Mouse (Mus musculus): ENCODE measurements at regions not wholly inside any gene's neighbourhood (a gene's known extent, or its start where the extent isn't known, plus 50 kb on each side); places are given as distances from the start of the nearest gene placed in this dataset.

DNA sequence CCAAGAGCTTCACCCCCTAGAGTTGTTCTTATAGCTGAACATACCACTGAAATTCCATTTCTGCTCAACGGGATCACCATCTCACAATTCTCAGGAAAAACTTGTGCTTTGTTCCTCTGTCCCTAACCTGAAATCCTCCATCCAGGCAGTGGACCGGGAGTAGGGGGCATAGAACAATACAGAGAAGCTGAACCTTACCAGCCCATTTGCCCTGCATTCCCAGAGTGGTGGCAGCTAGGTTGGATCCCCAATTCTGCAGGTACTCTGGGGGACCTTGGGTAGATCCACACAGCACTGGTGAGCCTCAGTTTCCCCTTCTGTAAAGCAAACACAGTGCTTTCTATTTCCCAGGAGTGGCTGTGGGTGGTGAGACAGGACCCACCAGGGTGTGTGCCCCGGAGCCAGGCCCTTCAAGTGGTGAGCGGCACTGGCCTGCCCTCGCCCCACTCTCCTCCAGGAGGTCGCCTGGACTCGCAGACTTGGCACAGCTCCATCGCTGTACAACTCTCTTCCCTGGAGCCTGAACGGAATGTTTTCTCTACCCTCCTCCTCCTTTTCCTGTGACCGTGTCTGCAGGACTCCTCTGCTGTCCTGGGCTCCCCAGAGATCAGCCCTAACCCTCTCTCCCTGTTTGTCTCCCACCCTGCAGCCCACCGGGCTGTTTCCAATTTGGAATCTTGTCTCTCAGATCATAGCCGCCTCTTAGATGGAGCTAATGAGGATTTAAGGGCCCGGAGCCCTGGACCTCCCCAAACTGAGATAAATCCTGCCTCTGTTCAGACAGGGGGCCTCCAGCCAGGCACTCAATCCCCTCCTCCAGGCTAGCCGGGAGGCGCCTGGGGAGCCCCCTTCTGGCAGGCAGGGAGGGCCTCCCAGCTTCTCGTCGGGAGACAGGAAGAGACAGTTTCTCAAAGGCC is 52.3 kb upstream of the Cux1 start:
- DNase-seq (ENCODE audit: low read depth, low spot score) = peak; percentile 14

DNA sequence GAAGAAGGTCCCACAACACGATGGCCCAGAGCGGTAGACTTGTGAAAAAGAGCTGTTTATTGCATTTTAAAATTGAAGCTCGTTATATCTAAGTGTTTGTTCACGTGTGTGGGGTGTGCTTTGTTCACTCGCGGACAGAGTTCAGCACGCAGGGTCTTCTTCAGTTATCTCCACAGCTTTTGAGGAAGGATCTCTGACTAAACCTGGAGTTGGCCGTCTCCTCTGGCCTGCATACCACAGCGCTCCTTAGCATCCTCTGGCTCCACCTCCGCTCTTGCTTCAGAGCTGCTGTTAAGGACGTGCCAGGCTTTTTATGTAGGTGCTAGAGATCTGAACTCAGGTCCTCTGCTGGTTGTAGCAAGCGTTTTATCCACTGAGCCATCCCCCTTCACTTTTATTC is 52.9 kb upstream of the Cux1 start:
- no peak for DNase-seq (ENCODE audit: low read depth, low spot score)

- DNase-seq (ENCODE audit: low read depth, low spot score) = no peak
Measured at GRCm38 (mm10) chr5:136621336-136622125, 54.2 kb upstream of the Cux1 start.

DNA sequence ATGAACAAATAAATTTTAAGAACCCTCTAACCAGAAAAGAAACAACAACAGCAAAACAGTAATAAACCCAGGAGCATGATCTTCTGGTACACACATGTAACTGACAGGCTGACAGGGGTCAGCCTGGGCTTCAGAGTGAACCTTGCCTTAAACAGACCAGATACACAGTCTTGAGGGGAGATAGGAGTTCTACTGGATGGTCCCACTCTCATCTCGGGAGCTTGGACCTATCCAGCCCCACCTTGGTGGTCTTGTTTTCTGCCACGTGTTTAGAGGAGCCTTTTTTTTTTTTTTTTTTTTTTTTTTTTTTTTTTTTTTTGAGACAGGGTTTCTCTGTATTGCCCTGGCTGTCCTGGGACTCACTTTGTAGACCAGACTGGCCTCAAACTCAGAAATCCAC is 54.9 kb upstream of the Cux1 start:
- DNase-seq (ENCODE audit: low read depth, low spot score) = no peak

GRCm38 (mm10) chr5:136622721-136623542 is 55.6 kb upstream of the Cux1 start:
- peak; percentile 89 for DNase-seq (ENCODE audit: low read depth, low spot score)

- no peak for DNase-seq (ENCODE audit: low read depth, low spot score)
Measured at GRCm38 (mm10) chr5:136623791-136624190, 56.5 kb upstream of the Cux1 start.

GRCm38 (mm10) chr5:136625176-136625991 is 58.1 kb upstream of the Cux1 start:
- DNase-seq (ENCODE audit: low read depth, low spot score) = no peak

DNA sequence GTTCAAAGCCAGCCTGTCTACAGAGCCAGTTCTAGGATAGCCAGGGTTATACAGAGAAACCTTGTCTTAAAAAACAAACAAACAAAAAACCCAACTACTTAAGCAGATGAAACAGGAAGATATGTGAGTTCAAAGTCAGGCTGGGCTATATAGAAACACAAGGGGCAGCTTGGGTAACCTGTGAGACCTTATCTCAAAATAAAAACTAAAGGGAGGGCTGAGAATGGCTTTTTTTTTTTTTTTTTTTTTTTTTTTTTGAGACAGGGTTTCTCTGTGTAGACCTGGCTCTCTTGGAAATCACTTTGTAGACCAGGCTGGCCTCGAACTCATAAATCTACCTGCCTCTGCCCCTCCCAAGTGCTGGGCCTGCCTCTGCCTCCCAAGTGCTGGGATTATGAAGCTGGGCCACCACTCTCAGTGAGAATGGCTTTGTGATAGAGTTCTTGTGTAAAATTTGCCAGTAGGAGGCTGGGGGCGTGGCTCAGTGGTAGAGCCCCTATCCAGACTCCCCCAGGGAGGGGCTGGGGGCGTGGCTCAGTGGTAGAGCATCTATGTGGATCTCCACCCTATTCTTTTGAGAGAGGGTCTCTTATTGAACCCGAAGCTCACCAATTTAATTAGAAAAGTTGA is 59.0 kb upstream of the Cux1 start:
- DNase-seq (ENCODE audit: low read depth, low spot score) = peak; percentile 37

DNA sequence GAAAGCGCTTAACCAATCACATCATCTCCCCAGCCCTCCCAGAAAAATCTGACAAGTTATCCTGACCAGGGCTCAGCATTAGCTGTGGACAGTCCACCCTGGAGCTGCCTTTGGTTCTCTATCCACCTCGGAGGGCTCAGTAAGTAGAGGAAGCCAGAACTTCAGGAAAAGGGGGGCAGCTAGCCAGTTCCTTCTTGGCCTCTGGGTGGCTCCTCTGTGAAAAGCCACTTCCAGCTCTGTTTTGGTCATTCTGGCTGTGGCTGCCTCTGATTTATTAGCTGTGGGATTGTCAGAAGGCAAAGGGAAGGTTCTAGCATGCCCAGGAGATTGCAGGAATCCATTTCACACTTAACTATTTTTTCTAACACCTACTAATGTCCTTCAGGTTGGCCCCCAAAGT is 59.6 kb upstream of the Cux1 start:
- DNase-seq (ENCODE audit: low read depth, low spot score) = no peak

DNA sequence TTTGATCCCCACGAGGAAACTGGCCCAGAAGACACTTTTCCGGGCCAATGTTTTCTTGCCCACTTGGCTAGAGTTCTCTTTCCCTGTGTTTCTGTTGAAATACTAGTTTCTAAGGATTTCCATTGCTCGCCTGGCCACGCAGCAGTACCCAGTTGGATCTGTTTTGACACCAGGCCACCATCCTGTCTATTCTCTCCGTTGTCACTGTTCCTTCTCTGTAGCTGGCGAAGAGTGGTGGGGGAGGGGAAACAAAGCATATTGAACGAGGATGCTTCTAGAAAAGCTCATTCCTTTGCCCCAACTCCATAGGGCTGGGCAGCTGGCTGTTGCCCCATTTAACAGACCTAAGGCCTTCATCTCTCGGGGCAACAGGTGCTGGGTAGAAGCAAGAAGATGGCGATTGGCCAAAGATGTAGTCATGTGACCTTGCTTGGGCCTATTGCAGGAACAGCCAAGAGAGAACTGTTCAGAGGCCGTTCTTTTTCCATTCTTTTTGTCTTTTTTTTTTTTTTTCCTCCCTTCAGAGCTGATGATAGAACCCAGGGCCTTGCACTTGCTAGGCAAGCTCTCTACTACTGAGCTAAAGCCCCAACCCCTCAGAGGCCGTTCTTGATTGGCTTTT is 60.5 kb upstream of the Cux1 start:
- DNase-seq (ENCODE audit: low read depth, low spot score) = peak; percentile 45

DNA sequence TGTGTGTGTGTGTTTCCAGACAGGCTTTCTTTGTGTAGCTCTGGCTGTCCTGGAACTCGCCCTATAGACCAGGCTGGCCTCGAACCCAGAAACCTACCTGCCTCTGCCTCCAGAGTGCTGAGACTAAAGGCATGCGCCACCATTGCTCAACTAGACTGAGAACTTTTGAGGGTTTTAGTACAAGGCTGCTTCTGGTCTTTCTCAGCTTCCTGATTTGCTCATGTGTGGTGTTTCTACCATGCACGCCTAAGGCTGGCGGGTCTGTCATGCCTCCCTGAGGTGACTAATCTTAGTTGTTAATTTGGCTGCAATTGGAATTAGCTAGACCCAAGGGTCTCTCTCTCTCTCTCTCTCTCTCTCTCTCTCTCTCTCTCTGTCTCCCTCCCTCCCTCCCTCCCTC is 61.2 kb upstream of the Cux1 start:
- no peak for DNase-seq (ENCODE audit: low read depth, low spot score)

DNA sequence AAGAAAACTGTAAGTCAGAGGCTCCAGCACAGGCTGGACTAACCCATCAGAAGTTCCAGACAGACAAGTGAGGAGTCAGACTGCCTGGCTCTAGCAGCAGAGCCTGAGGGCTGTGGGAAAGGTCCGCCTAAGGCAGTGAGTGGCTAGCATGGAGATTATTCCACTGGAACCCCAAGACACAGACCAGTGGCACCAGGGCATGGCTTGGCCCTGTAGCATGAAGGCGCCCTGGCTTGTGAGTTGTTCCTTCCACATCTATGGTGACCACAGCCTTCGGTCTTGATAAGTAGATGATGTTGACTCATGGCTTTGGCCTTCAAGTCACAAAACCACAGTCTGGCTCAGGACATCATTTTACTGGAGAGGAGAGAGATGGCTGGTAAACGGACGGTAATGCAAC is 60.7 kb upstream of the Myl10 start:
- DNase-seq (ENCODE audit: low read depth, low spot score) = no peak

DNA sequence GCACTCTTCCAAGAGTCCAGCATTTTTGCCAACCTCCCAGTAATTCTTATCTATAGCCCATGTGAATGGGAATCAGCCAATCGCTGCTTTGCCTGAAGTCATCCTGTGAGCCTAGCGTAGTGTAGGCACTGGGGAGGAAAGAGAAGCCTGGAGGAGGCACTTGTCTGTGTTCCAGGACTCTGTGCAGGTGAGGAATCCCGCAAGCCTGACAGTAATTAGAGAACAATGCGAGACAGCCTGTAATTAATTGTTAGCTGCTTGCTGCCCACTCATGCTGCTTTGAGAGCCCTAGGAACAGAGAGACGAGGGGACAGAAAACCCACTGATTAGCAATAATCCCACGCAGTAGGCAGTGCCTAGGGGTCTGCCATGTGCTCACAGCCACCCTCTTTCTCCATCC is 59.0 kb upstream of the Myl10 start:
- no peak for DNase-seq (ENCODE audit: low read depth, low spot score)

- DNase-seq (ENCODE audit: low read depth, low spot score) = no peak
Measured at GRCm38 (mm10) chr5:136635119-136635518, 57.8 kb upstream of the Myl10 start.

- DNase-seq (ENCODE audit: low read depth, low spot score) = peak; percentile 69
Measured at GRCm38 (mm10) chr5:136636476-136636875, 56.5 kb upstream of the Myl10 start.

DNA sequence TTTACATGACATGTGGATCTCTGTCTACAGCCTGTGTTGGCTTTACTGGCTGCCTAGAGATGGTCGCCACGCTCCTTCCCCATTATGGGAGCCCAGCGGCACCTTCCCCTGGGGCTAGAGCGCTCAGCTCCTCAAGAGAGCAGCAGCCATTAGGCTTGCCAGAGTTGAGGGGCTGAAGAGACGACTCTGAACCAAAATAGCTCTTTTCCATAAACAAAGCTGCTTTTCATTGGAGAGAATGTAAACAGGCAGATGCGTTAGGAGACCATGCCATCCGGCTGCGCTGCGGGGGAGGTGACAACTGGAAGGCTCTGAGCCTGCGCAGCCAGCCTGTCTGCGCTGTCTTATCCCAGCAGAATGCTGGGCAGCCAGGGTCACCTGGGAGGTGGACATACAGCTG is 55.1 kb upstream of the Myl10 start:
- no peak for DNase-seq (ENCODE audit: low read depth, low spot score)

- no peak for DNase-seq (ENCODE audit: low read depth, low spot score)
Measured at GRCm38 (mm10) chr5:136640871-136641619, 51.9 kb upstream of the Myl10 start.

GRCm38 (mm10) chr5:136642208-136642607 is 50.7 kb upstream of the Myl10 start:
- no peak for DNase-seq (ENCODE audit: low read depth, low spot score)
